Mouse (Mus musculus): ENCODE results near the gene Stra8. TPM values are rescaled to one million over a fixed set of nuclear protein-coding genes. Genes with fewer than 3 reads are reported as not detected.

Gene Stra8
- polyA plus RNA-seq, 1 experiment from 2014 or later, result not detected

Other genes starting within 250 kb of the Stra8 start
- 5.7 and 6.2 TPM in 2 replicates for gene Agbl3, start 139.7 kb upstream of the Stra8 start, polyA plus RNA-seq (2014; fragmentation: Nextera tagmentation; extraction: Ambion mirVana)
- 0.51 and 1.3 TPM in 2 replicates for gene Tmem140, start 57.0 kb upstream of the Stra8 start, polyA plus RNA-seq (2014; fragmentation: Nextera tagmentation; extraction: Ambion mirVana)
- gene Cyren, start 42.1 kb upstream of the Stra8 start, polyA plus RNA-seq (2014; fragmentation: Nextera tagmentation; extraction: Ambion mirVana), result 11.0 and 13.3 TPM in 2 replicates
- gene Wdr91, start 9.3 kb upstream of the Stra8 start, polyA plus RNA-seq (2014; fragmentation: Nextera tagmentation; extraction: Ambion mirVana), result 11.0 and 12.0 TPM in 2 replicates
- gene Slc23a4, start 68.2 kb downstream of the Stra8 start, polyA plus RNA-seq (2014; fragmentation: Nextera tagmentation; extraction: Ambion mirVana), result 0.37 and 0.77 TPM in 2 replicates
- 36.3 and 38.8 TPM in 2 replicates for gene Cnot4, start 213.6 kb downstream of the Stra8 start, polyA plus RNA-seq (2014; fragmentation: Nextera tagmentation; extraction: Ambion mirVana)

Data from neural tube, embryonic 11.5 days (tissue).